17 mouse cellular contexts compared by ENCODE assay signal in genomic region chr9:60315533-60315932, GRCm38 (mm10).
DNase-seq lines count a peak whose midpoint lies in the region; ATAC-seq and TF ChIP-seq lines count a peak whose summit lies in the region.
"Had no signal": no experiment of that assay in that cellular context is flagged by ENCODE, and none has a peak within 500 bp of the region (broad histone marks: within the 10 kb centered on the region; RNA-seq: fewer than 3 reads in every experiment).

No protein-coding gene starts in this region.

- no peak for TF ChIP-seq CTCF in kidney, adult 2 months (conservative IDR thresholded peaks at IDR 0.05; ENCODE audit: insufficient read depth, insufficient read length, low read depth, low read length)

- peak; percentile 68 for DNase-seq in kidney, adult 2 months
- DNase-seq in kidney, postnatal 14 days: peak; percentile 44
- no peak for DNase-seq in midbrain, embryonic 14.5 days
- no peak for DNase-seq in layer of hippocampus, adult 9-11 months
- no peak for DNase-seq in thymus, postnatal 0 days (ENCODE audit: low spot score)
- DNase-seq: adrenal gland, postnatal 10 days; cerebellum, adult 11-12 months; gastrocnemius, adult 2 months; lung, postnatal 10 days; thymus, postnatal 4 days had no signal

- no peak overlapping the region for H3K4me3 ChIP-seq in kidney, adult 2 months (ENCODE audit: insufficient read depth, low read depth, low read length)
- no peak overlapping the region for H3K4me3 ChIP-seq in kidney, embryonic 14.5 days (ENCODE audit: low read length)
- no peak overlapping the region for H3K4me3 ChIP-seq in liver, embryonic 16.5 days (ENCODE audit: low read depth, low read length)
- no peak overlapping the region for H3K4me3 ChIP-seq in midbrain, embryonic 14.5 days (replicated peaks; ENCODE audit: low read depth, low read length)
- H3K4me3 ChIP-seq: erythroblast, embryonic 14.5 days; forebrain, embryonic 15.5 days; gastrocnemius, adult 2 months; megakaryocyte, embryonic 14.5 days; neural tube, embryonic 12.5 days had no signal

- no peaks in the 10 kb centered on the region for H3K9me3 ChIP-seq in kidney, embryonic 14.5 days (ENCODE audit: control insufficient read depth, low read length)
- H3K9me3 ChIP-seq in liver, embryonic 16.5 days (replicated peaks; ENCODE audit: control insufficient read depth, low read length): no peaks in the 10 kb centered on the region
- H3K9me3 ChIP-seq in midbrain, embryonic 14.5 days (ENCODE audit: control insufficient read depth, low read length): no peaks in the 10 kb centered on the region
- H3K9me3 ChIP-seq: forebrain, embryonic 15.5 days; megakaryocyte, embryonic 14.5 days; neural tube, embryonic 12.5 days had no signal

- H3K27me3 ChIP-seq in kidney, adult 2 months (replicated peaks; ENCODE audit: control insufficient read depth, insufficient read depth, low read length): no peaks in the 10 kb centered on the region
- H3K27me3 ChIP-seq in kidney, embryonic 14.5 days (ENCODE audit: control insufficient read depth, insufficient read depth, low read length): no peaks in the 10 kb centered on the region
- no peaks in the 10 kb centered on the region for H3K27me3 ChIP-seq in liver, embryonic 16.5 days (ENCODE audit: control insufficient read depth, insufficient read depth, low read depth, low read length)
- no peaks in the 10 kb centered on the region for H3K27me3 ChIP-seq in midbrain, embryonic 14.5 days (ENCODE audit: control insufficient read depth, insufficient read depth, low read length)
- H3K27me3 ChIP-seq: forebrain, embryonic 15.5 days; neural tube, embryonic 12.5 days had no signal

- no peak overlapping the region for H3K4me2 ChIP-seq in kidney, embryonic 14.5 days (replicated peaks; ENCODE audit: low read depth, low read length)
- H3K4me2 ChIP-seq in liver, embryonic 16.5 days (ENCODE audit: low read depth, low read length): no peak overlapping the region
- H3K4me2 ChIP-seq in midbrain, embryonic 14.5 days (ENCODE audit: low read length): no peak overlapping the region
- H3K4me2 ChIP-seq: forebrain, embryonic 15.5 days; neural tube, embryonic 12.5 days had no signal

- H3K27ac ChIP-seq in kidney, adult 2 months (ENCODE audit: insufficient read depth, low read depth, low read length): peak overlapping the region; percentile 9; the same call in 1 of the 2 replicates
- no peak overlapping the region for H3K27ac ChIP-seq in kidney, embryonic 14.5 days (ENCODE audit: low read depth, low read length)
- no peak overlapping the region for H3K27ac ChIP-seq in liver, embryonic 16.5 days (ENCODE audit: low read length)
- H3K27ac ChIP-seq in midbrain, embryonic 14.5 days (replicated peaks; ENCODE audit: low read depth, low read length): no peak overlapping the region
- H3K27ac ChIP-seq: forebrain, embryonic 15.5 days; gastrocnemius, adult 2 months; neural tube, embryonic 12.5 days had no signal

- H3K36me3 ChIP-seq in kidney, adult 2 months (ENCODE audit: control insufficient read depth, insufficient read depth, low read length): no peaks in the 10 kb centered on the region
- H3K36me3 ChIP-seq in kidney, embryonic 14.5 days (ENCODE audit: control insufficient read depth, insufficient read depth, low read length): no peaks in the 10 kb centered on the region
- H3K36me3 ChIP-seq in liver, embryonic 16.5 days (ENCODE audit: control insufficient read depth, insufficient read depth): no peaks in the 10 kb centered on the region
- no peaks in the 10 kb centered on the region for H3K36me3 ChIP-seq in midbrain, embryonic 14.5 days (ENCODE audit: control insufficient read depth, insufficient read depth, low read length)
- H3K36me3 ChIP-seq: forebrain, embryonic 15.5 days; neural tube, embryonic 12.5 days had no signal

- no peak for ATAC-seq in kidney, embryonic 14.5 days (ENCODE audit: low FRiP score, low TSS enrichment)
- ATAC-seq in liver, embryonic 16.5 days (ENCODE audit: low read depth): peak; percentile 79
- no peak for ATAC-seq in monocyte, adult 5-6 weeks (replicated peaks; ENCODE audit: insufficient number of reproducible peaks, low FRiP score, low TSS enrichment, poor library complexity, severe bottlenecking)
- ATAC-seq in midbrain, embryonic 14.5 days (ENCODE audit: low FRiP score, low TSS enrichment): no peak
- ATAC-seq: forebrain, embryonic 15.5 days had no signal

- 39% methylated on average over 5 of the region's 5 CpGs for whole genome bisulfite sequencing in kidney, adult 2 months
- 48% methylated on average over 5 of the region's 5 CpGs for WGBS in kidney, embryonic 14.5 days
- WGBS in liver, embryonic 16.5 days (ENCODE audit: insufficient replicate concordance): 54% methylated on average over 5 of the region's 5 CpGs
- 89% methylated on average over 5 of the region's 5 CpGs for WGBS in midbrain, embryonic 14.5 days

- no peak for TF ChIP-seq POLR2A in kidney, adult 2 months (IDR thresholded peaks at IDR 0.05; ENCODE audit: low read depth, low read length)

- H3K4me1 ChIP-seq in kidney, adult 2 months (ENCODE audit: control insufficient read depth, insufficient read depth, low read length): peaks cover 38% of the 10 kb centered on the region
- H3K4me1 ChIP-seq in kidney, embryonic 14.5 days (ENCODE audit: control insufficient read depth, insufficient read depth, low read length): peaks cover 27% of the 10 kb centered on the region
- H3K4me1 ChIP-seq in liver, embryonic 16.5 days (ENCODE audit: control insufficient read depth, low read depth, low read length): no peaks in the 10 kb centered on the region; the same call in 1 of the 2 replicates
- H3K4me1 ChIP-seq in midbrain, embryonic 14.5 days (ENCODE audit: control insufficient read depth, insufficient read depth, low read length): 0 out of 2 replicates have a peak, but pooled peaks cover 10% of the 10 kb centered on the region

- no peak overlapping the region for H3K9ac ChIP-seq in kidney, embryonic 14.5 days (ENCODE audit: low read depth, low read length)
- H3K9ac ChIP-seq in liver, embryonic 16.5 days (ENCODE audit: low read depth, low read length): no peak overlapping the region
- H3K9ac ChIP-seq in midbrain, embryonic 14.5 days (replicated peaks; ENCODE audit: low read length): no peak overlapping the region
- H3K9ac ChIP-seq: forebrain, embryonic 15.5 days; neural tube, embryonic 12.5 days had no signal

Comparison
In these comparisons a context has a peak if more than half of its experiments do, and no peak if none do; other contexts are left out.
1. DNase-seq: peak in kidney, adult 2 months (single experiment) and kidney, postnatal 14 days (single experiment); none in midbrain, embryonic 14.5 days (single experiment), layer of hippocampus, adult 9-11 months (single experiment) and thymus, postnatal 0 days (single experiment).